Mouse (Mus musculus) lung, postnatal 0 days (tissue): ENCODE results near the gene Lamtor2.

Experiments used
- CTCF ChIP-seq: IDR thresholded peaks from 2 replicates; pipeline ENCODE4 v1.5.1; 2016; ENCODE audit warnings: antibody characterized with exemption, mild to moderate bottlenecking
- EP300 ChIP-seq: IDR thresholded peaks from 2 replicates; pipeline ENCODE4 v1.6.1; 2016; ENCODE audit warnings: antibody characterized with exemption, mild to moderate bottlenecking, control low read depth

- no peak for TF ChIP-seq CTCF
- TF ChIP-seq EP300, result no peak
These were observed 39.2 kb downstream of the Lamtor2 start for GRCm38 (mm10) chr3:88513546-88514115.
